Mouse (Mus musculus): ENCODE measurements around the gene Gpx5. TPM values are rescaled to one million over a fixed set of nuclear protein-coding genes. Genes with fewer than 3 reads are reported as not detected.

Gene Gpx5
- polyA plus RNA-seq, 1 experiment, result not detected

- TF ChIP-seq TAL1 (IDR thresholded peaks at IDR 0.05; ENCODE audit: low read length), result no peak
- no peak for TF ChIP-seq GATA1 (IDR thresholded peaks at IDR 0.05; ENCODE audit: low read length)
Measured at GRCm38 (mm10) chr13:21312854-21313253, 20.3 kb upstream of the Gpx5 start.

GRCm38 (mm10) chr13:21311926-21312325 is 19.4 kb upstream of the Gpx5 start, which contains the start of gene Gpx6:
Gene Gpx6 (plus strand): TSS chr13:21312125.
- H3K4me3 ChIP-seq (replicated peaks), result no peak within 1 kb of the TSS
- no peaks in the 10 kb centered on the region for H3K36me3 ChIP-seq (ENCODE audit: control insufficient read depth)
- no peaks in the 10 kb centered on the region for H3K9me3 ChIP-seq (ENCODE audit: control insufficient read depth, low read length)
- peaks cover 5% of the 10 kb centered on the region for H3K4me1 ChIP-seq (ENCODE audit: control insufficient read depth)
- no peaks in the 10 kb centered on the region for H3K27me3 ChIP-seq (ENCODE audit: control insufficient read depth)
- TF ChIP-seq TAL1 (IDR thresholded peaks at IDR 0.05; ENCODE audit: low read length), result no peak
- TF ChIP-seq GATA1 (IDR thresholded peaks at IDR 0.05; ENCODE audit: low read length), result no peak

More at GRCm38 (mm10) chr13:21312854-21313253, 20.3 kb upstream of the Gpx5 start:
- peaks cover 5% of the 10 kb centered on the region for H3K4me1 ChIP-seq (ENCODE audit: control insufficient read depth)
- no peaks in the 10 kb centered on the region for H3K27me3 ChIP-seq (ENCODE audit: control insufficient read depth)
- no peaks in the 10 kb centered on the region for H3K9me3 ChIP-seq (ENCODE audit: control insufficient read depth, low read length)
- no peaks in the 10 kb centered on the region for H3K36me3 ChIP-seq (ENCODE audit: control insufficient read depth)
- H3K4me3 ChIP-seq (replicated peaks), result no peak overlapping the region

- Histone ChIP-seq H3K4me3 (replicated peaks) (no peak overlapping the region), H3K36me3 (ENCODE audit: control insufficient read depth) (no peaks in the 10 kb centered on the region), H3K27me3 (ENCODE audit: control insufficient read depth) (no peaks in the 10 kb centered on the region), H3K9me3 (ENCODE audit: control insufficient read depth, low read length) (no peaks in the 10 kb centered on the region), H3K4me1 (ENCODE audit: control insufficient read depth) (peaks cover 5% of the 10 kb centered on the region)
- TF ChIP-seq GATA1 (IDR thresholded peaks at IDR 0.05; ENCODE audit: low read length) (no peak), TAL1 (IDR thresholded peaks at IDR 0.05; ENCODE audit: low read length) (no peak)
Measured at GRCm38 (mm10) chr13:21309788-21310187, 17.3 kb upstream of the Gpx5 start.

GRCm38 (mm10) chr13:21304483-21305066 is 12.0 kb upstream of the Gpx5 start:
- Histone ChIP-seq H3K4me3 (replicated peaks) (no peak overlapping the region), H3K27me3 (ENCODE audit: control insufficient read depth) (no peaks in the 10 kb centered on the region), H3K4me1 (ENCODE audit: control insufficient read depth) (peaks cover under 1% of the 10 kb centered on the region), H3K9me3 (ENCODE audit: control insufficient read depth, low read length) (no peaks in the 10 kb centered on the region), H3K36me3 (ENCODE audit: control insufficient read depth) (no peaks in the 10 kb centered on the region)
- TF ChIP-seq GATA1 (IDR thresholded peaks at IDR 0.05; ENCODE audit: low read length), result no peak
- TF ChIP-seq TAL1 (IDR thresholded peaks at IDR 0.05; ENCODE audit: low read length), result no peak

GRCm38 (mm10) chr13:21298557-21298956 is 6.0 kb upstream of the Gpx5 start:
- H3K4me3 ChIP-seq (replicated peaks), result no peak overlapping the region
- TF ChIP-seq TAL1 (IDR thresholded peaks at IDR 0.05; ENCODE audit: low read length), result no peak
- no peak for TF ChIP-seq GATA1 (IDR thresholded peaks at IDR 0.05; ENCODE audit: low read length)
- H3K36me3 ChIP-seq (ENCODE audit: control insufficient read depth), result no peaks in the 10 kb centered on the region
- H3K27me3 ChIP-seq (ENCODE audit: control insufficient read depth), result no peaks in the 10 kb centered on the region
- H3K4me1 ChIP-seq (ENCODE audit: control insufficient read depth), result no peaks in the 10 kb centered on the region
- H3K9me3 ChIP-seq (ENCODE audit: control insufficient read depth, low read length), result no peaks in the 10 kb centered on the region

GRCm38 (mm10) chr13:21279559-21279958 is 13.0 kb downstream of the Gpx5 start:
- Histone ChIP-seq H3K4me1 (ENCODE audit: control insufficient read depth) (peaks cover 31% of the 10 kb centered on the region), H3K9me3 (ENCODE audit: control insufficient read depth, low read length) (no peaks in the 10 kb centered on the region), H3K27me3 (ENCODE audit: control insufficient read depth) (peaks cover 21% of the 10 kb centered on the region), H3K4me3 (replicated peaks) (peak overlapping the region; percentile 57), H3K36me3 (ENCODE audit: control insufficient read depth) (no peaks in the 10 kb centered on the region)
- no peak for TF ChIP-seq TAL1 (IDR thresholded peaks at IDR 0.05; ENCODE audit: low read length)
- no peak for TF ChIP-seq GATA1 (IDR thresholded peaks at IDR 0.05; ENCODE audit: low read length)

GRCm38 (mm10) chr13:21279076-21279475 is 13.5 kb downstream of the Gpx5 start:
- Histone ChIP-seq H3K27me3 (ENCODE audit: control insufficient read depth) (peaks cover 23% of the 10 kb centered on the region), H3K9me3 (ENCODE audit: control insufficient read depth, low read length) (no peaks in the 10 kb centered on the region), H3K4me3 (replicated peaks) (peak overlapping the region; percentile 57), H3K36me3 (ENCODE audit: control insufficient read depth) (no peaks in the 10 kb centered on the region), H3K4me1 (ENCODE audit: control insufficient read depth) (peaks cover 31% of the 10 kb centered on the region)
- TF ChIP-seq GATA1 (IDR thresholded peaks at IDR 0.05; ENCODE audit: low read length) (no peak), TAL1 (IDR thresholded peaks at IDR 0.05; ENCODE audit: low read length) (no peak)

GRCm38 (mm10) chr13:21276551-21276950 is 16.0 kb downstream of the Gpx5 start:
- TF ChIP-seq GATA1 (IDR thresholded peaks at IDR 0.05; ENCODE audit: low read length), result no peak
- TF ChIP-seq TAL1 (IDR thresholded peaks at IDR 0.05; ENCODE audit: low read length), result no peak

GRCm38 (mm10) chr13:21275815-21276550 is 16.5 kb downstream of the Gpx5 start:
- no peak for TF ChIP-seq GATA1 (IDR thresholded peaks at IDR 0.05; ENCODE audit: low read length)
- TF ChIP-seq TAL1 (IDR thresholded peaks at IDR 0.05; ENCODE audit: low read length), result no peak
- H3K4me3 ChIP-seq (replicated peaks), result peak overlapping the region; percentile 70
- peaks cover 31% of the 10 kb centered on the region for H3K4me1 ChIP-seq (ENCODE audit: control insufficient read depth)
- no peaks in the 10 kb centered on the region for H3K36me3 ChIP-seq (ENCODE audit: control insufficient read depth)
- no peaks in the 10 kb centered on the region for H3K9me3 ChIP-seq (ENCODE audit: control insufficient read depth, low read length)
- H3K27me3 ChIP-seq (ENCODE audit: control insufficient read depth), result peaks cover 34% of the 10 kb centered on the region

More at GRCm38 (mm10) chr13:21276551-21276950, 16.0 kb downstream of the Gpx5 start:
- peaks cover 31% of the 10 kb centered on the region for H3K4me1 ChIP-seq (ENCODE audit: control insufficient read depth)
- H3K4me3 ChIP-seq (replicated peaks), result peak overlapping the region; percentile 70
- no peaks in the 10 kb centered on the region for H3K9me3 ChIP-seq (ENCODE audit: control insufficient read depth, low read length)
- H3K36me3 ChIP-seq (ENCODE audit: control insufficient read depth), result no peaks in the 10 kb centered on the region
- H3K27me3 ChIP-seq (ENCODE audit: control insufficient read depth), result peaks cover 34% of the 10 kb centered on the region

Data from erythroblast, embryonic 14.5 days (primary cell).